Mouse (Mus musculus): ENCODE data around the gene Ptprn2. TPM values are rescaled to one million over a fixed set of nuclear protein-coding genes. Genes with fewer than 3 reads are reported as not detected.

The Ptprn2 gene
- 0.05 and 0.15 TPM in 2 replicates for polyA plus RNA-seq (2015; fragmentation: Nextera tagmentation; extraction: Ambion mirVana)

GRCm38 (mm10) chr12:116485591-116486403, at the start of gene Ptprn2:
Ptprn2 (plus strand) TSS chr12:116485720.
- ATAC-seq (ENCODE audit: extremely low read depth, insufficient number of reproducible peaks, low FRiP score, low TSS enrichment) = peak; percentile 79
- Histone ChIP-seq H3K4me1 (peaks cover 10% of the 10 kb centered on the region), H3K4me2 (peak within 1 kb of the TSS; percentile 99), H3K4me3 (peak within 1 kb of the TSS; percentile 65), H3K27ac (replicated peaks) (no peak within 1 kb of the TSS), H3K27me3 (replicated peaks) (peaks cover 47% of the 10 kb centered on the region), H3K9ac (peak within 1 kb of the TSS; percentile 52; the same call in 1 of the 2 replicates), H3K9me3 (no peaks in the 10 kb centered on the region), H3K36me3 (no peaks in the 10 kb centered on the region)
- under 1% methylated on average over 86 of the region's 86 CpGs for WGBS

- no peaks in the 10 kb centered on the region for H3K27me3 ChIP-seq (replicated peaks)
- H3K4me1 ChIP-seq = no peaks in the 10 kb centered on the region
- H3K4me2 ChIP-seq = no peak overlapping the region
- no peak overlapping the region for H3K9ac ChIP-seq
- H3K4me3 ChIP-seq = no peak overlapping the region
- H3K36me3 ChIP-seq = peaks cover 84% of the 10 kb centered on the region
- no peaks in the 10 kb centered on the region for H3K9me3 ChIP-seq
- WGBS = 85% methylated on average over 3 of the region's 3 CpGs
- H3K27ac ChIP-seq (replicated peaks) = no peak overlapping the region
- ATAC-seq (ENCODE audit: extremely low read depth, insufficient number of reproducible peaks, low FRiP score, low TSS enrichment) = no peak
Measured at GRCm38 (mm10) chr12:116436125-116436524, 49.4 kb upstream of the Ptprn2 start.

DNA sequence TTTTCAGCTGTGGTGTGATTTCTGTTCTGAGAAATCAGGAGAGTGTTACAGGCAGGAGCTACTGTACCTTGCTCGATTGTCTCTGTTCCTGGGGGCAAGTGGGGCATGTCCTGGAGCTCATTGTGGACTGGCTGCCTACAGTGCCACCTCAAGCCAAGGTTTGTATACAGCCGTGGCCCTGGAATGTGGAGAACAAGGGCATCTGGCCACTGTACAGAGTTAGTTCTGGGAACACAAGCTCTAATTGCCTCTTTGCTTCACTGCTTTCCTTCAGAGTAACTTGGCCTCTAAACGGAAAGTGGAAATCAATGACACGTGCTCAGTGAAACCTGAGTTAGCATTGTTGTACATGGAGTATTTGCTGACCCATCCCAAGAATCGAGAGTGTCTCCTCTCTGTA, 46.9 kb upstream of the Ptprn2 start:
- H3K27ac ChIP-seq (replicated peaks) = no peak overlapping the region
- H3K27me3 ChIP-seq (replicated peaks) = no peaks in the 10 kb centered on the region
- no peaks in the 10 kb centered on the region for H3K9me3 ChIP-seq
- 81% methylated on average over 5 of the region's 5 CpGs for WGBS
- no peaks in the 10 kb centered on the region for H3K4me1 ChIP-seq
- ATAC-seq (ENCODE audit: extremely low read depth, insufficient number of reproducible peaks, low FRiP score, low TSS enrichment) = no peak
- H3K9ac ChIP-seq = no peak overlapping the region
- H3K36me3 ChIP-seq = peaks cover 88% of the 10 kb centered on the region
- H3K4me3 ChIP-seq = no peak overlapping the region
- no peak overlapping the region for H3K4me2 ChIP-seq

DNA sequence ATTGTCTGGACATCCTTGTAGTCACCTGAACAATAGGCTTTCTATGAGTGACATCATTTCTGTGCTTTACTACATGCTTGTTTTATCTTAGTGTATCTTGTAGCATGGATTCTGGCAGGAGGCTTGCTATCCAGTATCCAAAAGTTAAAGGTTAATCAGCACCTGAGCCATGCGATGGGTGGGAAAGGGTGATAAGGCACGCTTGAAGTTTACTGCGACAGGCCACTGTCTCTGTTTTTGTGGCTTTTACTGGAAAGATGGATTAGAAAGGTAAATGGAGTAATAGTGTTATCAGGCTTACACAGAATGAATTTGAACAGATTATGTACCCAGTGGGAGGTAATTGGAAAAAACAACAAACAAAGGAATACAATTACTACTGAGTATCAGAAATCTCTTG, 43.3 kb upstream of the Ptprn2 start:
- no peak for ATAC-seq (ENCODE audit: extremely low read depth, insufficient number of reproducible peaks, low FRiP score, low TSS enrichment)
- no peaks in the 10 kb centered on the region for H3K27me3 ChIP-seq (replicated peaks)
- H3K27ac ChIP-seq (replicated peaks) = no peak overlapping the region
- WGBS = 73% methylated on average over 3 of the region's 3 CpGs
- no peak overlapping the region for H3K4me2 ChIP-seq
- peaks cover 91% of the 10 kb centered on the region for H3K36me3 ChIP-seq
- no peak overlapping the region for H3K4me3 ChIP-seq
- no peak overlapping the region for H3K9ac ChIP-seq
- H3K4me1 ChIP-seq = no peaks in the 10 kb centered on the region
- no peaks in the 10 kb centered on the region for H3K9me3 ChIP-seq

DNA sequence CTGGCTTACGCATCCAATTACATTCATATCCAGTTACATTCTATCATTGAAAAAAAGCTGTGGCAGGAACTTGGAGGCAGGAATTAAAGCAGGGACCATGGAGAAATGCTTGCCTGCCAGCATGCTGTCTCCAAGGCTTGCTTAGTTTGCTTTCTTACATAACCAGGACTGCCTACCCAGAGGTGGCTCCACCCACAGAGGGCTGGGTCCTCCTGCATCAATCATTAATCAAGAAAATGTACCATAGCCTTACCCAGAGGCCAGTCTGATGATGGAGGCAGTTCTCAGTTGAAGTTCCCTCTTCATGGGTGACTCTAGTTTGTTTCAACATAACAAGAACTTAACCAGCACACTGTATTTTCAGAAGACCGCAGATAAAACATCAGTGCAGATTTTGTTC, 36.0 kb upstream of the Ptprn2 start:
- WGBS = 91% methylated on average over 2 of the region's 2 CpGs
- H3K9me3 ChIP-seq = no peaks in the 10 kb centered on the region
- H3K9ac ChIP-seq = no peak overlapping the region
- H3K27ac ChIP-seq (replicated peaks) = no peak overlapping the region
- no peak overlapping the region for H3K4me3 ChIP-seq
- no peak overlapping the region for H3K4me2 ChIP-seq
- H3K4me1 ChIP-seq = no peaks in the 10 kb centered on the region
- H3K36me3 ChIP-seq = peaks cover 77% of the 10 kb centered on the region
- no peak for ATAC-seq (ENCODE audit: extremely low read depth, insufficient number of reproducible peaks, low FRiP score, low TSS enrichment)
- H3K27me3 ChIP-seq (replicated peaks) = no peaks in the 10 kb centered on the region

- H3K36me3 ChIP-seq = peaks cover 56% of the 10 kb centered on the region
- H3K4me1 ChIP-seq = no peaks in the 10 kb centered on the region
- no peak overlapping the region for H3K9ac ChIP-seq
- H3K4me2 ChIP-seq = no peak overlapping the region
- ATAC-seq (ENCODE audit: extremely low read depth, insufficient number of reproducible peaks, low FRiP score, low TSS enrichment) = no peak
- no peaks in the 10 kb centered on the region for H3K9me3 ChIP-seq
- no peaks in the 10 kb centered on the region for H3K27me3 ChIP-seq (replicated peaks)
- no peak overlapping the region for H3K27ac ChIP-seq (replicated peaks)
- no peak overlapping the region for H3K4me3 ChIP-seq
- 92% methylated on average over 6 of the region's 6 CpGs for WGBS
Measured at GRCm38 (mm10) chr12:116460379-116461065, 25.0 kb upstream of the Ptprn2 start.

DNA sequence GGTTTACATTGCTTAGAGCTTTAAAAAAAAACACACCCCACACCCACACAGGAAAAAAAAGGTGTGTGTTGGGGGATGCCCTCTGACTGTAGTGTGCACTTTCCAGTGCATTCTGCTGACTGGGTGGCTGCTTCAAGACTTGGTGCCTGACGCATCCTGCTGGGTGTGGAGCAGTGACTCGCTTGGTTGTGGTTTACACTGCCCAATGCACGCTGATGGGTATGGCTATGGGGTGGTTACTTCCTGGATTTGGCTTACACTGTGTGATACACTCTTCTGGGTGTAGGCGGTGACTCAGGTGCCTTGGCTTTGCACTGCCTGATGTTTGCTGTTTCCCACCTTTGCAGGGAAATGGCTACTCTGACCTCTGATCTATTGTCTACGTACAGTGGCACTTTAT, 18.5 kb upstream of the Ptprn2 start:
- Histone ChIP-seq H3K27me3 (replicated peaks) (no peaks in the 10 kb centered on the region), H3K36me3 (peaks cover 18% of the 10 kb centered on the region), H3K4me3 (no peak overlapping the region), H3K9me3 (no peaks in the 10 kb centered on the region), H3K9ac (no peak overlapping the region), H3K4me1 (no peaks in the 10 kb centered on the region), H3K27ac (replicated peaks) (no peak overlapping the region), H3K4me2 (no peak overlapping the region)
- no peak for ATAC-seq (ENCODE audit: extremely low read depth, insufficient number of reproducible peaks, low FRiP score, low TSS enrichment)
- 76% methylated on average over 5 of the region's 5 CpGs for WGBS

GRCm38 (mm10) chr12:116468348-116468747, 17.2 kb upstream of the Ptprn2 start:
- Histone ChIP-seq H3K9ac (no peak overlapping the region), H3K36me3 (peaks cover 18% of the 10 kb centered on the region), H3K9me3 (no peaks in the 10 kb centered on the region), H3K27ac (replicated peaks) (no peak overlapping the region), H3K27me3 (replicated peaks) (no peaks in the 10 kb centered on the region), H3K4me3 (no peak overlapping the region), H3K4me1 (no peaks in the 10 kb centered on the region), H3K4me2 (no peak overlapping the region)
- 81% methylated on average over 1 of the region's 1 CpGs for WGBS
- no peak for ATAC-seq (ENCODE audit: extremely low read depth, insufficient number of reproducible peaks, low FRiP score, low TSS enrichment)

GRCm38 (mm10) chr12:116469096-116469495, 16.4 kb upstream of the Ptprn2 start:
- no peaks in the 10 kb centered on the region for H3K4me1 ChIP-seq
- H3K36me3 ChIP-seq = peaks cover 13% of the 10 kb centered on the region
- H3K27ac ChIP-seq (replicated peaks) = no peak overlapping the region
- no peak for ATAC-seq (ENCODE audit: extremely low read depth, insufficient number of reproducible peaks, low FRiP score, low TSS enrichment)
- H3K9me3 ChIP-seq = no peaks in the 10 kb centered on the region
- WGBS = 69% methylated on average over 3 of the region's 3 CpGs
- H3K4me2 ChIP-seq = no peak overlapping the region
- H3K9ac ChIP-seq = no peak overlapping the region
- H3K4me3 ChIP-seq = no peak overlapping the region
- no peaks in the 10 kb centered on the region for H3K27me3 ChIP-seq (replicated peaks)

DNA sequence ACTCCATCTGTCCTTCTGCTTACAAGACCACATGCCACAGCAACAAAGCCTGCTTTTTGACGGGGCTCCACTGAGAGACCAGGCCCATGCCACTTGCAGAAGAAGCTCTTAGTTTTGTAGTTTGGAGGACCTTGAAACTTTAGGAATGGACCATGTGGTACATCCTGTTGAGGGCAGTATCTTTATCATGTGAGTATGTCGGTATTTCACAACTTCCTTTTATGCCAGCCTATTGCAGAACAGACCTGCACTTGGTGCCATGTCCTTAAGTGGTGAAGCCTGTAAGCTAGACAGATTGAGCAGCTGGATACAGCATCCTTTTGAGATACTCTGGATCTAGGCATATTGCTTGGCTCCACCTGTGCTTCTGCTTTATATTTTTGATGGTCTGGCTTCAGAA, 12.3 kb upstream of the Ptprn2 start:
- Histone ChIP-seq H3K4me2 (no peak overlapping the region), H3K4me1 (no peaks in the 10 kb centered on the region), H3K9me3 (no peaks in the 10 kb centered on the region), H3K36me3 (no peaks in the 10 kb centered on the region), H3K27ac (replicated peaks) (no peak overlapping the region), H3K27me3 (replicated peaks) (no peaks in the 10 kb centered on the region), H3K9ac (no peak overlapping the region), H3K4me3 (no peak overlapping the region)
- ATAC-seq (ENCODE audit: extremely low read depth, insufficient number of reproducible peaks, low FRiP score, low TSS enrichment) = no peak
- 68% methylated on average over 2 of the region's 2 CpGs for whole genome bisulfite sequencing

- H3K4me2 ChIP-seq = no peak overlapping the region
- no peak overlapping the region for H3K9ac ChIP-seq
- H3K27ac ChIP-seq (replicated peaks) = no peak overlapping the region
- no peaks in the 10 kb centered on the region for H3K27me3 ChIP-seq (replicated peaks)
- H3K4me1 ChIP-seq = no peaks in the 10 kb centered on the region
- no peaks in the 10 kb centered on the region for H3K9me3 ChIP-seq
- no peaks in the 10 kb centered on the region for H3K36me3 ChIP-seq
- ATAC-seq (ENCODE audit: extremely low read depth, insufficient number of reproducible peaks, low FRiP score, low TSS enrichment) = no peak
- no peak overlapping the region for H3K4me3 ChIP-seq
Measured at GRCm38 (mm10) chr12:116473761-116474160, 11.8 kb upstream of the Ptprn2 start.

- ATAC-seq (ENCODE audit: extremely low read depth, insufficient number of reproducible peaks, low FRiP score, low TSS enrichment) = no peak
- Histone ChIP-seq H3K4me3 (no peak overlapping the region), H3K9ac (no peak overlapping the region), H3K36me3 (no peaks in the 10 kb centered on the region), H3K27me3 (replicated peaks) (no peaks in the 10 kb centered on the region), H3K27ac (replicated peaks) (no peak overlapping the region), H3K9me3 (no peaks in the 10 kb centered on the region), H3K4me2 (no peak overlapping the region), H3K4me1 (no peaks in the 10 kb centered on the region)
- 53% methylated on average over 3 of the region's 3 CpGs for WGBS
Measured at GRCm38 (mm10) chr12:116474676-116475075, 10.8 kb upstream of the Ptprn2 start.
